Mouse (Mus musculus) brain, adult 2 months (tissue): ENCODE data around the gene Uap1l1.
"Not testable (repeated sequence)": the region's sequence is repeated elsewhere in the genome, so short reads cannot be mapped to it uniquely, and the experiment has no call there.

Experiments used
- DNase-seq: peaks from one replicate; pipeline ENCODE4 v3.0.0; 2011; ENCODE audit warnings: low read depth, low spot score

Uap1l1 gene

GRCm38 (mm10) chr2:25365091-25365761 lies at the start of gene Uap1l1:
Uap1l1 (minus strand) TSS chr2:25365682.
- DNase-seq = peak; percentile 76

- DNase-seq = not testable (repeated sequence)
Observed at GRCm38 (mm10) chr2:25413436-25413835, 48.0 kb upstream of the Uap1l1 start.

- DNase-seq = no peak
Observed at GRCm38 (mm10) chr2:25408908-25409307, 43.4 kb upstream of the Uap1l1 start.

- DNase-seq = peak; percentile 55
Observed at GRCm38 (mm10) chr2:25403994-25404393, 38.5 kb upstream of the Uap1l1 start.

GRCm38 (mm10) chr2:25402972-25403601 lies 37.6 kb upstream of the Uap1l1 start:
- peak; percentile 94 for DNase-seq

- DNase-seq = peak; percentile 88
Observed at GRCm38 (mm10) chr2:25402377-25402971, 37.0 kb upstream of the Uap1l1 start.

- peak; percentile 86 for DNase-seq
Observed at GRCm38 (mm10) chr2:25400764-25401163, 35.3 kb upstream of the Uap1l1 start.

GRCm38 (mm10) chr2:25400291-25400690 lies 34.8 kb upstream of the Uap1l1 start:
- DNase-seq = no peak

GRCm38 (mm10) chr2:25399051-25399450 lies 33.6 kb upstream of the Uap1l1 start, which contains the start of gene Npdc1:
Npdc1 (plus strand) TSS chr2:25399351.
- DNase-seq = no peak

- DNase-seq = no peak
Observed at GRCm38 (mm10) chr2:25398065-25398464, 32.6 kb upstream of the Uap1l1 start.

- no peak for DNase-seq
Observed at GRCm38 (mm10) chr2:25397010-25397409, 31.5 kb upstream of the Uap1l1 start.

GRCm38 (mm10) chr2:25396597-25396983 lies 31.1 kb upstream of the Uap1l1 start:
- peak; percentile 86 for DNase-seq

- DNase-seq = peak; percentile 60
Observed at GRCm38 (mm10) chr2:25395721-25396596, 30.5 kb upstream of the Uap1l1 start, which contains the start of gene Entpd2. Entpd2 (plus strand) TSS chr2:25395874.

- peak; percentile 29 for DNase-seq
Observed at GRCm38 (mm10) chr2:25394281-25395221, 29.1 kb upstream of the Uap1l1 start.

GRCm38 (mm10) chr2:25391266-25391665 lies 25.8 kb upstream of the Uap1l1 start:
- no peak for DNase-seq

- no peak for DNase-seq
Observed at GRCm38 (mm10) chr2:25384492-25384891, 19.0 kb upstream of the Uap1l1 start.

- DNase-seq = peak; percentile 71
Observed at GRCm38 (mm10) chr2:25376589-25376988, 11.1 kb upstream of the Uap1l1 start.

GRCm38 (mm10) chr2:25373431-25373830 lies 7.9 kb upstream of the Uap1l1 start:
- DNase-seq = no peak

GRCm38 (mm10) chr2:25372644-25373391 lies 7.3 kb upstream of the Uap1l1 start:
- DNase-seq = no peak
